Mouse (Mus musculus) intestine, embryonic 16.5 days (tissue): ENCODE measurements around the gene Gm21973. TPM values are rescaled to one million over a fixed set of nuclear protein-coding genes. Genes with fewer than 3 reads are reported as not detected.

Source experiments
- ATAC-seq: fragments of 200-750 bp; cut with Nextera tagmentation; 2 replicates; pipeline ENCODE4 v1.8.0; 2017; ENCODE audit warnings: moderate TSS enrichment, moderate library complexity
- H3K27ac ChIP-seq: fragments of 300-500 bp; sonication (generic); 2 replicates; pipeline ENCODE4 v1.5.1; 2014; ENCODE audit warnings: mild to moderate bottlenecking, low read length
- H3K27me3 ChIP-seq: fragments of 300-500 bp; sonication (generic); replicated peaks from 2 replicates; pipeline ENCODE4 v1.6.1; 2014; ENCODE audit warnings: low read length, control low read depth, mixed read lengths; ENCODE audit not compliant: control insufficient read depth, insufficient read depth
- H3K36me3 ChIP-seq: fragments of 300-500 bp; sonication (generic); 2 replicates; pipeline ENCODE4 v1.6.1; 2014; ENCODE audit warnings: low read length, control low read depth; ENCODE audit not compliant: control insufficient read depth, insufficient read depth
- H3K4me1 ChIP-seq: fragments of 300-500 bp; sonication (generic); 2 replicates; pipeline ENCODE4 v1.6.1; 2014; ENCODE audit warnings: low read length, control low read depth, mixed read lengths; ENCODE audit not compliant: control insufficient read depth, insufficient read depth
- H3K4me2 ChIP-seq: fragments of 300-500 bp; sonication (generic); 2 replicates; pipeline ENCODE4 v1.6.1; 2014; ENCODE audit warnings: low read depth, low read length, control low read depth
- H3K4me3 ChIP-seq: fragments of 300-500 bp; sonication (generic); 2 replicates; pipeline ENCODE4 v1.5.1; 2014; ENCODE audit warnings: mild to moderate bottlenecking, low read length
- H3K9ac ChIP-seq: fragments of 300-500 bp; sonication (generic); 2 replicates; pipeline ENCODE4 v1.6.1; 2014; ENCODE audit warnings: low read depth, low read length
- H3K9me3 ChIP-seq: fragments of 300-500 bp; sonication (generic); 2 replicates; pipeline ENCODE4 v1.6.1; 2016; ENCODE audit warnings: low read length, control low read depth; ENCODE audit not compliant: control insufficient read depth
- WGBS: fragments of 180-500 bp; shearing (Covaris S2); extraction: QIAGEN DNeasy Blood & Tissue Kit; methylation state at CpG from one replicate; pipeline ENCODE4 v1.1.7; 2014; 5-methylcytosine and 5-hydroxymethylcytosine counted together
- polyA plus RNA-seq: library from polyadenylated mRNA; unstranded; fragments of >200 nt; fragmentation: Nextera tagmentation; extraction: Ambion mirVana; gene quantifications from 2 replicates; pipeline ENCODE4 v1.2.1, GENCODE M21; 2015

Gm21973 gene
- polyA plus RNA-seq, 1 experiment from 2014 or later, result not detected

GRCm38 (mm10) chr15:10313522-10314455 is 11.4 kb upstream of the Gm21973 start:
- H3K4me1 ChIP-seq, result no peaks in the 10 kb centered on the region
- 47% methylated on average over 6 of the region's 7 CpGs for WGBS
- no peak overlapping the region for H3K27ac ChIP-seq
- H3K9me3 ChIP-seq, result no peaks in the 10 kb centered on the region
- no peak overlapping the region for H3K4me2 ChIP-seq
- ATAC-seq, result no peak
- H3K36me3 ChIP-seq, result no peaks in the 10 kb centered on the region
- H3K4me3 ChIP-seq, result no peak overlapping the region
- no peak overlapping the region for H3K9ac ChIP-seq
- no peaks in the 10 kb centered on the region for H3K27me3 ChIP-seq

- Histone ChIP-seq H3K9me3 (no peaks in the 10 kb centered on the region), H3K9ac (no peak overlapping the region), H3K4me1 (no peaks in the 10 kb centered on the region), H3K4me3 (no peak overlapping the region), H3K27me3 (no peaks in the 10 kb centered on the region), H3K27ac (no peak overlapping the region), H3K36me3 (no peaks in the 10 kb centered on the region), H3K4me2 (no peak overlapping the region)
- no peak for ATAC-seq
- 78% methylated on average over 3 of the region's 3 CpGs for WGBS
Measured at GRCm38 (mm10) chr15:10330626-10331025, 5.4 kb downstream of the Gm21973 start.

GRCm38 (mm10) chr15:10332566-10332965 is 7.4 kb downstream of the Gm21973 start:
- H3K9ac ChIP-seq, result no peak overlapping the region
- H3K27ac ChIP-seq, result no peak overlapping the region
- no peak overlapping the region for H3K4me3 ChIP-seq
- no peak for ATAC-seq
- 79% methylated on average over 1 of the region's 1 CpGs for WGBS
- no peaks in the 10 kb centered on the region for H3K36me3 ChIP-seq
- H3K4me2 ChIP-seq, result no peak overlapping the region
- no peaks in the 10 kb centered on the region for H3K9me3 ChIP-seq
- no peaks in the 10 kb centered on the region for H3K27me3 ChIP-seq
- no peaks in the 10 kb centered on the region for H3K4me1 ChIP-seq

- Histone ChIP-seq H3K27me3 (no peaks in the 10 kb centered on the region), H3K36me3 (no peaks in the 10 kb centered on the region), H3K9me3 (no peaks in the 10 kb centered on the region), H3K4me3 (no peak overlapping the region), H3K9ac (no peak overlapping the region), H3K4me2 (no peak overlapping the region), H3K27ac (no peak overlapping the region), H3K4me1 (no peaks in the 10 kb centered on the region)
- WGBS, result 79% methylated on average over 3 of the region's 3 CpGs
- ATAC-seq, result no peak
Measured at GRCm38 (mm10) chr15:10338606-10339005, 13.4 kb downstream of the Gm21973 start.

GRCm38 (mm10) chr15:10347044-10347443 is 21.9 kb downstream of the Gm21973 start:
- H3K9ac ChIP-seq, result no peak overlapping the region
- H3K27me3 ChIP-seq, result no peaks in the 10 kb centered on the region
- no peak overlapping the region for H3K4me3 ChIP-seq
- ATAC-seq, result no peak
- WGBS, result 87% methylated on average over 6 of the region's 6 CpGs
- H3K4me1 ChIP-seq, result no peaks in the 10 kb centered on the region
- no peak overlapping the region for H3K27ac ChIP-seq
- no peak overlapping the region for H3K4me2 ChIP-seq
- H3K36me3 ChIP-seq, result no peaks in the 10 kb centered on the region
- no peaks in the 10 kb centered on the region for H3K9me3 ChIP-seq

- H3K27me3 ChIP-seq, result no peaks in the 10 kb centered on the region
- ATAC-seq, result peak; percentile 96
- no peak within 1 kb of the TSS for H3K9ac ChIP-seq
- no peaks in the 10 kb centered on the region for H3K9me3 ChIP-seq
- WGBS, result 64% methylated on average over 9 of the region's 9 CpGs
- no peak within 1 kb of the TSS for H3K27ac ChIP-seq
- H3K4me2 ChIP-seq, result no peak within 1 kb of the TSS
- H3K36me3 ChIP-seq, result no peaks in the 10 kb centered on the region
- no peak within 1 kb of the TSS for H3K4me3 ChIP-seq
- H3K4me1 ChIP-seq, result no peaks in the 10 kb centered on the region
Measured at GRCm38 (mm10) chr15:10358039-10358948, 33.1 kb downstream of the Gm21973 start, which contains the start of gene Agxt2. Gene Agxt2 (plus strand): TSS chr15:10358532.

- H3K27ac ChIP-seq, result no peak overlapping the region
- H3K4me2 ChIP-seq, result no peak overlapping the region
- H3K9me3 ChIP-seq, result no peaks in the 10 kb centered on the region
- H3K9ac ChIP-seq, result no peak overlapping the region
- no peaks in the 10 kb centered on the region for H3K27me3 ChIP-seq
- WGBS, result 92% methylated on average over 2 of the region's 2 CpGs
- no peaks in the 10 kb centered on the region for H3K4me1 ChIP-seq
- H3K4me3 ChIP-seq, result no peak overlapping the region
- no peak for ATAC-seq
- H3K36me3 ChIP-seq, result no peaks in the 10 kb centered on the region
Measured at GRCm38 (mm10) chr15:10366331-10366730, 41.2 kb downstream of the Gm21973 start.

GRCm38 (mm10) chr15:10375404-10375803 is 50.2 kb downstream of the Gm21973 start:
- no peaks in the 10 kb centered on the region for H3K9me3 ChIP-seq
- no peaks in the 10 kb centered on the region for H3K36me3 ChIP-seq
- no peaks in the 10 kb centered on the region for H3K27me3 ChIP-seq
- no peak overlapping the region for H3K4me2 ChIP-seq
- H3K4me1 ChIP-seq, result no peaks in the 10 kb centered on the region
- H3K9ac ChIP-seq, result no peak overlapping the region
- H3K4me3 ChIP-seq, result no peak overlapping the region
- ATAC-seq, result no peak
- H3K27ac ChIP-seq, result no peak overlapping the region
- WGBS, result 26% methylated on average over 3 of the region's 3 CpGs

GRCm38 (mm10) chr15:10378338-10378959 is 53.3 kb downstream of the Gm21973 start:
- H3K4me1 ChIP-seq, result no peaks in the 10 kb centered on the region
- H3K9ac ChIP-seq, result no peak overlapping the region
- H3K36me3 ChIP-seq, result no peaks in the 10 kb centered on the region
- H3K27ac ChIP-seq, result no peak overlapping the region
- H3K4me3 ChIP-seq, result no peak overlapping the region
- H3K27me3 ChIP-seq, result no peaks in the 10 kb centered on the region
- no peak for ATAC-seq
- 81% methylated on average over 4 of the region's 4 CpGs for WGBS
- no peak overlapping the region for H3K4me2 ChIP-seq
- H3K9me3 ChIP-seq, result no peaks in the 10 kb centered on the region
